Mouse (Mus musculus) forebrain, embryonic 10.5 days (tissue): ENCODE measurements around the gene Ehbp1. TPM values are rescaled to one million over a fixed set of nuclear protein-coding genes. Genes with fewer than 3 reads are reported as not detected.

Source experiments
- DNase-seq: peaks from one replicate; pipeline ENCODE4 v3.0.0-alpha.2; 2017; ENCODE audit warnings: low spot score; ENCODE audit errors: extremely low spot score
- H3K27ac ChIP-seq: fragments of 300-500 bp; sonication (generic); 2 replicates; pipeline ENCODE4 v1.5.1; 2016; ENCODE audit warnings: mild to moderate bottlenecking
- H3K27me3 ChIP-seq: fragments of 300-500 bp; sonication (generic); 2 replicates; pipeline ENCODE4 v1.6.1; 2016; ENCODE audit warnings: mild to moderate bottlenecking; ENCODE audit not compliant: poor library complexity, severe bottlenecking
- H3K36me3 ChIP-seq: fragments of 300-500 bp; sonication (generic); replicated peaks from 2 replicates; pipeline ENCODE4 v1.6.1; 2016; ENCODE audit warnings: mild to moderate bottlenecking, moderate library complexity
- H3K4me1 ChIP-seq: fragments of 300-500 bp; sonication (generic); 2 replicates; pipeline ENCODE4 v1.6.1; 2016
- H3K4me3 ChIP-seq: fragments of 300-500 bp; sonication (generic); 2 replicates; pipeline ENCODE4 v1.5.1; 2016; ENCODE audit warnings: mild to moderate bottlenecking, moderate library complexity
- H3K9me3 ChIP-seq: fragments of 300-500 bp; sonication (generic); 2 replicates; pipeline ENCODE4 v1.6.1; 2016; ENCODE audit warnings: mild to moderate bottlenecking, moderate library complexity
- WGBS: fragments of 180-500 bp; shearing (Covaris S2); methylation state at CpG from one replicate; pipeline ENCODE4 v1.1.7; 2016; 5-methylcytosine and 5-hydroxymethylcytosine counted together
- polyA plus RNA-seq: library from polyadenylated mRNA; unstranded; fragments of >200 nt; fragmentation: Nextera tagmentation; extraction: Ambion mirVana; gene quantifications from 2 replicates; pipeline ENCODE4 v1.2.1, GENCODE M21; 2016

Ehbp1 gene
- polyA plus RNA-seq, 1 experiment from 2014 or later = 12.6 TPM

DNA sequence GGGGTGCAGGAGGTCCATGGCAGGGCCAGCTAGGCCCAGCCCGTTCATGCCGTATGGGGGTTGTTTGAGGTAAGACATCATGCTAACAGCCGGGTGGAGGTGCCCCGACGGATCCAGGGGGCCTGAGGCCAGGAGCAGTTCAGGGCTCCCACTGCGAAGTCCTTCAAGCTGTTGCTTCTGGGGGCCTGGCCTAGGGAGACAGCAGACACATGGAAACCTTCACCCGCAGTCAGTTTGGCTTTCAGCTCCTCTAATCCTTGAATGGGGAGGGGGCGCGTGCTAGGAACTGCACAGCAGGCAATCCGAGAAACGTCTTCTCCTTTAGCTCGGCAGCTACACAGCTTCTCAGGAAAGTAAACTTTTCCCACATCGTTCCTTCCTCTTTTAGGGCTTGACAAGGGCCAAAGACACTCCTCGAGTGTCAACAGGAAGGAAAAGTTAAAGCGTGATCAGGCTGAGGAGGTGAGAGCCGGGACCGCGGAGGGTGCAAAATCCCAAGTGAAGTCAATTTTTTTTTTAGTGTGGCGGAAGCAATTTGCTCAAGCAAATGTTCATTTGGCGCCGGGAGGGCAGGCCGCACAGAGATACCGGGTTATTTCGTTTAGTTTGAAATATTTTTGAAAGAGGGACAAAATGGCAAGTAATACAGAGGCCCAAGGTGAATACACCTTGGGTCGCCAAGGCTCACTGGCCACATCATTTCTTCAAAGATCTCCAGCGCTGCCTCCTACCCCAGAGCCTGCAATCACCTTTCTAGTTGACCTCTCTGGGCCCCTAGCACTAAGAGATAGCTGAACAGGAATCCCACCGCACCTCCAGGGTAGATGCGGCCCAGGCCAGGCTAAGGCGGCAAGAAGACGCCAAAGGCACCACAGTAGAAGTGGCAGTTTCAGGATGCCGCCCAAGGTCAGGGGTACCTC lies 342.4 kb downstream of the Ehbp1 start:
- Histone ChIP-seq H3K4me1 (peaks cover 93% of the 10 kb centered on the region), H3K9me3 (no peaks in the 10 kb centered on the region), H3K4me3 (peak overlapping the region; percentile 91), H3K36me3 (peaks cover 58% of the 10 kb centered on the region), H3K27ac (peak overlapping the region; percentile 99), H3K27me3 (peaks cover 97% of the 10 kb centered on the region)
- WGBS = under 1% methylated on average over 31 of the region's 31 CpGs
- DNase-seq = peak; percentile 56

DNA sequence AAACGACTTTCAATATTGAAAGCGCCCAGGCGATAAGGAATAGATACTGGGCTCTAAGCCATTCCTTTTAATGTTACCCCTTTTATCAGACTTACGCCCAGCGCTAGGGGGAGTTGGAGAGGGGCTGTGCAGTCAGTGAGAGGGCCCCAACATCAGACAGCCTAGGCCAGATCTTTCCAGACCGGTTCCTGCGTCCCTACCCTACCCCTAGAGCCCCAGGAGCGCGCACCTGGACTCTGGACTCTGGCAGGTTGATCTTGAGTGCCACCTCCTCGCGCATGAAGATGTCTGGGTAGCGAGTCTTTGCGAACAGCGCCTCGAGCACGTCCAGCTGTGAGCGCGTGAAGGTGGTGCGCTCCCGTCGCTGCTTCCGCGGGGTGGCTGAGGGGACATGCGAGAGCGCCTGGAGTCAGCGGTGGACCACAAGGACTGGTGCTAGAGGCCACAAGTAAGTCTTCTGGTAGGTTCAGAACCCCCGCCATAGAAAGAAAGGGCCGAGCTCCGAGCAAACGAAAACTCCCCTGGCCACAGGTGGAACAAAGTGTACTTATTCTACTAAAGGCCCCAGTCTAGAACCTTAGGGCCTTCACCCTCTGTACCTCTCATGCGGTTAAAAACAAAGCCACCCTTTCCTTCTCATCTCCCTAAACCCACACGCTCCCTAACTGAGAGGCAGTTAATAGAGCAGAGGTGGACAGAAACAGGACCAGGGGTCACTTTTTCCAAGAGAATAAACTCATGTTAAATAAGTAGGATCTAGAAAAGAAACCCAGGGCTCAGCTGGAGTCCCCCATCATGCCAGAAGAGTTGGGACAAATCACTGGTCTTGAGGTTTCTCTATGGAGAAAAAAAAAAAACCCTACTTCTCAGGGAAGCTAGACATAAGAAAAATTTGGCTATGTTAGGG lies 343.7 kb downstream of the Ehbp1 start:
- H3K27me3 ChIP-seq = peaks cover 97% of the 10 kb centered on the region
- H3K27ac ChIP-seq = peak overlapping the region; percentile 99
- no peaks in the 10 kb centered on the region for H3K9me3 ChIP-seq
- 2% methylated on average over 32 of the region's 32 CpGs for WGBS
- peaks cover 93% of the 10 kb centered on the region for H3K4me1 ChIP-seq
- DNase-seq = peak; percentile 59
- H3K4me3 ChIP-seq = peak overlapping the region; percentile 91
- H3K36me3 ChIP-seq = peaks cover 64% of the 10 kb centered on the region

DNA sequence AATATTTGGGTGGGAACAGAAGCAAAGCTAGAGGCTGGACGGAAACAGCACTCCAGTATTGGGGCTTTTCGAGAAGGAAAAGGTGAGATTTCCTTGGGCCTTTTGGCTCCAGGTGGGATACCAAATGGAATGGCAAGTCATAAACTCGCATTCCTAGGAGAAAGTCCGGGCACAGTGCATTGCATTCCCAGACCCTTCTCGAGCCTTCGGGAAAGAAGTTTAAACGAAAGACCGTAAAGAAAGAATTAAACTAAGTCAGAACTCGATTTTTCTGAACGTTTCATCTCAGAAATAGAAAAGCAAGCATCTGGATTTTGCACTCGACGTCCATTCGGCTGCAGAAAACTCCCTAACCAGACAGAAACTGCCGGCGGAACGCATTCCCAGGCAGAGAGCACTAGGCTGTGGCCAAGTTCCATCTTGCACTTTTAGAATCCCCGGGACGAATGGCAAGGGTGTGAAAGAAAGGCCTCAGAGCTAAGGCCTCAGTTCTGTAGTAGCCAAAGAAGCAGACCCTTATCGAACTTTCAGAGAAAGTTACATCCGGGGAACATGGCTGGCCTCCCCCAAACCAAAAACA lies 344.4 kb downstream of the Ehbp1 start:
- peak overlapping the region; percentile 99 for H3K27ac ChIP-seq
- peaks cover 97% of the 10 kb centered on the region for H3K27me3 ChIP-seq
- WGBS = 3% methylated on average over 20 of the region's 20 CpGs
- H3K36me3 ChIP-seq = peaks cover 64% of the 10 kb centered on the region
- H3K4me1 ChIP-seq = peaks cover 93% of the 10 kb centered on the region
- H3K9me3 ChIP-seq = no peaks in the 10 kb centered on the region
- peak overlapping the region; percentile 91 for H3K4me3 ChIP-seq
- peak; percentile 42 for DNase-seq

DNA sequence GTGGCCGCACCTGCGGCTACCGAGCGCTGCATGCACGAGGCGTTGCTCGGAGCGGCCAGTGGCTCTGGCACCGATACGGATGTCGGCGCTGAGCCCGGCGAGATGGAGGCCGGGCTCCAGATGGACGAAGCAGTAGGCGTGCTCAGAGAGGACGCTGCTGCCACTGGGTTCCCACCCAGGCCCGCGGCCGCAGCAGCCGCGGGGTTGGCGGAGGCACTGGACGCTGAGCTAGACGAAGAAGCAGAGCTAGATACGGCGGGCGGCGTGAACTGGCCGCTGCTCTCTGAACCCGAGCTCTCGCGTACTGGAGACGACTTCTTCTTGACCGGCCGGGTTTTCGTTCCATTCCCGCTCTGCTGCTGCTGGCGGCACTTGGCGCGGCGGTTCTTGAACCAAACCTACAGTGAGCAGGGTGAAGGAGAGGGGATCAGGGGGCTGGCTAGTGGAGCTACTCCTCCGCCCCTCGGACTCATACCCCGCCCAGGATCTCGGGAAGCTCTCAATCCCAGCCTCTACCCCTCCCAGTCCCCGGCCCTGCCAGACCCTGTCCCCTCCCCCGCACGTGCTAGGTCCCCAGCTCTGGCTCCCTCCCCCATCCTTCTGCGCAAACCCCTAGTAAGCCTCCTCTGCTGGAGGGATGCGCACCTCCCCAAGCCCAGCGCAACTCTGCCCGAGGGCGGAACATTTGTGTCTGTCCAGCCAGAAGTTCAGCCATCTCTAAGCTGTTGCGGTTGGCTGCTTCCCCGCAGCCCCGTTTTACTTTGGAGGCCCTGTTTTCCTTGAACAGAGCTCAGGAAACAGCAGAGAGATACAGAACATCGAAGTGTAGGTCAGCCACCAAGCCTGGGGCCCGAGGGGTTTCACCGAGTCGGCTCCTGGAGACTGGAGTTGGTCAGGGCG lies 345.2 kb downstream of the Ehbp1 start:
- no peaks in the 10 kb centered on the region for H3K9me3 ChIP-seq
- peaks cover 89% of the 10 kb centered on the region for H3K4me1 ChIP-seq
- WGBS = 1% methylated on average over 63 of the region's 63 CpGs
- peak overlapping the region; percentile 91 for H3K4me3 ChIP-seq
- H3K27ac ChIP-seq = peak overlapping the region; percentile 99
- peak; percentile 78 for DNase-seq
- peaks cover 99% of the 10 kb centered on the region for H3K27me3 ChIP-seq
- peaks cover 64% of the 10 kb centered on the region for H3K36me3 ChIP-seq

DNA sequence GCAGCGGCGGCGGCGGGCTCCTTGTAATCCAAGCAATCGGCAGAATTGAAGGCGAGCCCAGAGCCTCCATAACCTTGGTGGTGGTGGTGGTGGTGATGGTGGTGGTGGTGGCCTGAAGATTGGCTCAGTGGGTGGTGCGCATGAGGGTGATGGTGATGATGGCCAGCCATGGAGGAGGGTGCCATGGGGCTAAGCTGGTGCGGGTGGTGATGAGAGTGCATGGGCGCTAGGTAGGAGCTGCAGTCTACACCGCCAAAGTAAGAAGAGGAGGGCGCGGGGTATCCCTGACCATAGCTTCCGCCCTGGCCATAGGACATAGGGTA lies 345.8 kb downstream of the Ehbp1 start:
- H3K27ac ChIP-seq = peak overlapping the region; percentile 99
- H3K4me3 ChIP-seq = peak overlapping the region; percentile 91
- H3K4me1 ChIP-seq = peaks cover 84% of the 10 kb centered on the region
- 10% methylated on average over 13 of the region's 13 CpGs for WGBS
- no peaks in the 10 kb centered on the region for H3K9me3 ChIP-seq
- peaks cover 99% of the 10 kb centered on the region for H3K27me3 ChIP-seq
- DNase-seq = peak; percentile 52
- H3K36me3 ChIP-seq = peaks cover 64% of the 10 kb centered on the region

- 9% methylated on average over 27 of the region's 27 CpGs for WGBS
- Histone ChIP-seq H3K4me3 (peak overlapping the region; percentile 91), H3K4me1 (peaks cover 79% of the 10 kb centered on the region), H3K36me3 (peaks cover 64% of the 10 kb centered on the region), H3K9me3 (no peaks in the 10 kb centered on the region), H3K27me3 (peaks cover 99% of the 10 kb centered on the region), H3K27ac (peak overlapping the region; percentile 99)
- DNase-seq = peak; percentile 52
Observed at GRCm38 (mm10) chr11:21995534-21996324, 346.4 kb downstream of the Ehbp1 start.

GRCm38 (mm10) chr11:21994377-21995370 lies 347.4 kb downstream of the Ehbp1 start:
- Histone ChIP-seq H3K27me3 (peaks cover 98% of the 10 kb centered on the region), H3K9me3 (no peaks in the 10 kb centered on the region), H3K4me1 (peaks cover 72% of the 10 kb centered on the region), H3K36me3 (peaks cover 56% of the 10 kb centered on the region), H3K4me3 (peak overlapping the region; percentile 91), H3K27ac (peak overlapping the region; percentile 99)
- peak; percentile 65 for DNase-seq
- WGBS = 5% methylated on average over 34 of the region's 34 CpGs

- H3K27ac ChIP-seq = peak overlapping the region; percentile 99
- peaks cover under 1% of the 10 kb centered on the region; the same call in 1 of the 2 replicates for H3K9me3 ChIP-seq
- peaks cover 47% of the 10 kb centered on the region for H3K36me3 ChIP-seq
- 2% methylated on average over 47 of the region's 47 CpGs for WGBS
- peaks cover 98% of the 10 kb centered on the region for H3K27me3 ChIP-seq
- H3K4me3 ChIP-seq = peak overlapping the region; percentile 91
- peak; percentile 66 for DNase-seq
- H3K4me1 ChIP-seq = peaks cover 63% of the 10 kb centered on the region
Observed at GRCm38 (mm10) chr11:21993597-21994376, 348.3 kb downstream of the Ehbp1 start.

GRCm38 (mm10) chr11:21992761-21993596 lies 349.1 kb downstream of the Ehbp1 start:
- Histone ChIP-seq H3K4me3 (peak overlapping the region; percentile 91), H3K4me1 (peaks cover 55% of the 10 kb centered on the region)

More at GRCm38 (mm10) chr11:21992761-21993596, 349.1 kb downstream of the Ehbp1 start:
- Histone ChIP-seq H3K27ac (peak overlapping the region; percentile 99), H3K36me3 (peaks cover 39% of the 10 kb centered on the region), H3K9me3 (peaks cover 5% of the 10 kb centered on the region; the same call in 1 of the 2 replicates), H3K27me3 (peaks cover 96% of the 10 kb centered on the region)
- peak; percentile 73 for DNase-seq
- WGBS = 3% methylated on average over 96 of the region's 96 CpGs
